Mouse (Mus musculus) neural tube, embryonic 11.5 days (tissue): ENCODE results near the gene Tkt. TPM values are rescaled to one million over a fixed set of nuclear protein-coding genes. Genes with fewer than 3 reads are reported as not detected.

Experiments used
- ATAC-seq: fragments of 200-750 bp; cut with Nextera tagmentation; 2 replicates; pipeline ENCODE4 v1.8.0; 2017; ENCODE audit warnings: moderate number of reproducible peaks, mild to moderate bottlenecking, moderate TSS enrichment, moderate library complexity; ENCODE audit not compliant: insufficient read depth, low FRiP score, low TSS enrichment
- DNase-seq: peaks from one replicate; pipeline ENCODE4 v3.0.0-alpha.2; 2015; ENCODE audit warnings: low spot score
- H3K27ac ChIP-seq: fragments of 300-500 bp; sonication (generic); 2 replicates; pipeline ENCODE4 v1.5.1; 2014; ENCODE audit warnings: low read depth, mild to moderate bottlenecking, low read length
- H3K27me3 ChIP-seq: fragments of 300-500 bp; sonication (generic); 2 replicates; pipeline ENCODE4 v1.6.1; 2014; ENCODE audit warnings: mild to moderate bottlenecking, low read length, mixed read lengths; ENCODE audit not compliant: control insufficient read depth, insufficient read depth
- H3K36me3 ChIP-seq: fragments of 300-500 bp; sonication (generic); 2 replicates; pipeline ENCODE4 v1.6.1; 2014; ENCODE audit warnings: mild to moderate bottlenecking, low read length, moderate library complexity, mixed read lengths; ENCODE audit not compliant: control insufficient read depth, insufficient read depth
- H3K4me1 ChIP-seq: fragments of 300-500 bp; sonication (generic); 2 replicates; pipeline ENCODE4 v1.6.1; 2014; ENCODE audit warnings: low read length, mixed read lengths; ENCODE audit not compliant: control insufficient read depth, insufficient read depth
- H3K4me2 ChIP-seq: fragments of 300-500 bp; sonication (generic); 2 replicates; pipeline ENCODE4 v1.6.1; 2014; ENCODE audit warnings: low read depth, mild to moderate bottlenecking, moderate library complexity
- H3K4me3 ChIP-seq: fragments of 300-500 bp; sonication (generic); 2 replicates; pipeline ENCODE4 v1.5.1; 2014; ENCODE audit warnings: low read depth, low read length
- H3K9ac ChIP-seq: fragments of 300-500 bp; sonication (generic); 2 replicates; pipeline ENCODE4 v1.6.1; 2014; ENCODE audit warnings: mild to moderate bottlenecking, low read length
- H3K9me3 ChIP-seq: fragments of 300-500 bp; sonication (generic); 2 replicates; pipeline ENCODE4 v1.6.1; 2016; ENCODE audit warnings: low read length; ENCODE audit not compliant: control insufficient read depth
- whole genome bisulfite sequencing: fragments of 180-500 bp; shearing (Covaris S2); extraction: QIAGEN DNeasy Blood & Tissue Kit; methylation state at CpG from one replicate; pipeline ENCODE4 v1.1.7; 2014; 5-methylcytosine and 5-hydroxymethylcytosine counted together
- polyA plus RNA-seq: library from polyadenylated mRNA; unstranded; fragments of >200 nt; fragmentation: Nextera tagmentation; extraction: Ambion mirVana; gene quantifications from 2 replicates; pipeline ENCODE4 v1.2.1, GENCODE M21; 2014

Gene Tkt
- polyA plus RNA-seq, 1 experiment from 2014 or later: 158 TPM

- Histone ChIP-seq H3K4me3 (no peak overlapping the region), H3K36me3 (0 out of 2 replicates have a peak, but pooled peaks cover 2% of the 10 kb centered on the region), H3K27ac (no peak overlapping the region), H3K4me2 (no peak overlapping the region), H3K9ac (no peak overlapping the region), H3K9me3 (no peaks in the 10 kb centered on the region), H3K4me1 (peaks cover 15% of the 10 kb centered on the region), H3K27me3 (no peaks in the 10 kb centered on the region)
- ATAC-seq (no peak), DNase-seq (no peak)
- 87% methylated on average over 8 of the region's 8 CpGs for WGBS
Measured at GRCm38 (mm10) chr14:30595576-30596313, 47.6 kb downstream of the Tkt start.

GRCm38 (mm10) chr14:30596407-30596806, 48.2 kb downstream of the Tkt start:
- no peaks in the 10 kb centered on the region for H3K27me3 ChIP-seq
- no peak for ATAC-seq
- no peak overlapping the region for H3K27ac ChIP-seq
- H3K4me1 ChIP-seq: peaks cover 15% of the 10 kb centered on the region
- H3K4me2 ChIP-seq: no peak overlapping the region
- WGBS: 91% methylated on average over 3 of the region's 3 CpGs
- no peak overlapping the region for H3K9ac ChIP-seq
- no peaks in the 10 kb centered on the region for H3K9me3 ChIP-seq
- H3K36me3 ChIP-seq: 0 out of 2 replicates have a peak, but pooled peaks cover 2% of the 10 kb centered on the region
- no peak overlapping the region for H3K4me3 ChIP-seq
- DNase-seq: no peak

DNA sequence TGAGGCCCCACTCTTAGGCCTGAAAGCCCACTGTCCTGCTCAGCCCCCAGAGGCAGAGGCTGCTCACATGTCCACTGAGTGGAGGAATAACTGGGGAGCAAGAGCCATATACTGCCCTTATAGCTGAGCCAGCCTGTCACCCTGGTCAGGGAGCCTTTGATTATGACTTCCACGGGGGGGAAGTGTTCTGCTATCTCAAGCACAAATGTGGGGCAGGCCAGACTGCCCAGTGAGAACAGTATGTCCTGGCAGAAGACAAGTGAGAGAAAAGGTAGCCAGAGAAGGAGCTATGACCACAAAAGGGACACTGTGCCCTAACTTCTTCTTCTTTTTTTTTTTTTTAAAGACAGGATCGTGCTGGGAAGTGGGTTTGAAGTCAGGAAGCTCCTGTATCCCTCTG, 49.0 kb downstream of the Tkt start:
- H3K4me1 ChIP-seq: peaks cover 15% of the 10 kb centered on the region
- H3K4me3 ChIP-seq: no peak overlapping the region
- ATAC-seq (no peak), DNase-seq (no peak)
- 82% methylated on average over 2 of the region's 2 CpGs for WGBS
- H3K9me3 ChIP-seq: no peaks in the 10 kb centered on the region
- no peak overlapping the region for H3K27ac ChIP-seq
- H3K4me2 ChIP-seq: no peak overlapping the region
- no peak overlapping the region for H3K9ac ChIP-seq
- H3K36me3 ChIP-seq: 0 out of 2 replicates have a peak, but pooled peaks cover 2% of the 10 kb centered on the region
- no peaks in the 10 kb centered on the region for H3K27me3 ChIP-seq

- WGBS: 86% methylated on average over 5 of the region's 5 CpGs
- H3K27me3 ChIP-seq: no peaks in the 10 kb centered on the region
- H3K9ac ChIP-seq: no peak overlapping the region
- no peaks in the 10 kb centered on the region for H3K36me3 ChIP-seq
- no peak for DNase-seq
- no peaks in the 10 kb centered on the region for H3K9me3 ChIP-seq
- no peak for ATAC-seq
- no peak overlapping the region for H3K4me2 ChIP-seq
- H3K4me1 ChIP-seq: no peaks in the 10 kb centered on the region
- H3K27ac ChIP-seq: no peak overlapping the region
- no peak overlapping the region for H3K4me3 ChIP-seq
Measured at GRCm38 (mm10) chr14:30606817-30607216, 58.7 kb downstream of the Tkt start.

DNA sequence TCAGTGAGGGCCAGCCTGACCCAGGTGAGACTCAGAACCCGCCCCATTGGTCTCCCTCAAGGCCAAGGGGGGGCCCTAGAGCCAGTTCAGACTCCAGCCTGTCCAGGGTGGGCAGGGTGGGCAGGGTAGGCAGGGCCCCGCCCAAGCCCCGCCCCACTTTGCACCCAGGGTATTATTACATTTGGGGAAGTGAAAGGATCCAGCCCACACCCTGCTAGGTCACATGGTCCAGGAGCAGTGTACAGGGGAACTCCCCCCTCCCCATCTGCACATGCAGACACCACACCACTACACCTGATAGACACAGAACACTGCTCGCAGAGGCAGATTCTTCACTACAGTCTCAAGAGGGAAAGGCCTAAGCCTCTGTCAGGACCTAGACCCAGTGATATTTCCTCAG, 59.5 kb downstream of the Tkt start:
- no peak for ATAC-seq
- 86% methylated on average over 4 of the region's 4 CpGs for WGBS

DNA sequence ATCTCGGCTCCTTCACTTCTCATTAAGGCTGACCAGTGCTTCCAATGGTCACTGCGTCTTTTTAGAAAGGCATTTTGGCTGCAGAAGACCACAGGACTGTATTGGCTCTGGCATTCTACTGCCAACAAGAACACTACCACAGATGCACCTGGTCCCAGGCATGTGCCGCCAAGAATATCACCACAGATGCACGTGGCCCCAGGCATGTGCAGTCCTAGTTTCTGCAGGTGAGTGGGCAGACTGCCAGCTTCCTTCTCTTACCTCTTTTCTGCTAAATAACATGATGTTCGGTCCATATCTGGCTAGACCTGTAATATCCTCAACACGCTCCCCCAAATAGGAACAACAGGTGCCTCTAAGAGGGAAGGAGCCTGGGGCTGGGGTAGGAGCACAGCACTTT, 60.0 kb downstream of the Tkt start:
- WGBS: 86% methylated on average over 6 of the region's 6 CpGs
- no peak overlapping the region for H3K4me3 ChIP-seq
- H3K9ac ChIP-seq: no peak overlapping the region
- no peaks in the 10 kb centered on the region for H3K9me3 ChIP-seq
- DNase-seq: no peak
- no peaks in the 10 kb centered on the region for H3K36me3 ChIP-seq
- H3K27me3 ChIP-seq: no peaks in the 10 kb centered on the region
- no peak for ATAC-seq
- H3K4me2 ChIP-seq: no peak overlapping the region
- H3K4me1 ChIP-seq: no peaks in the 10 kb centered on the region
- H3K27ac ChIP-seq: no peak overlapping the region

More for the DNA sequence above, 59.5 kb downstream of the Tkt start:
- Histone ChIP-seq H3K9ac (no peak overlapping the region), H3K9me3 (no peaks in the 10 kb centered on the region), H3K27ac (no peak overlapping the region), H3K4me1 (no peaks in the 10 kb centered on the region), H3K36me3 (no peaks in the 10 kb centered on the region), H3K4me3 (no peak overlapping the region), H3K4me2 (no peak overlapping the region), H3K27me3 (no peaks in the 10 kb centered on the region)
- no peak for DNase-seq

DNA sequence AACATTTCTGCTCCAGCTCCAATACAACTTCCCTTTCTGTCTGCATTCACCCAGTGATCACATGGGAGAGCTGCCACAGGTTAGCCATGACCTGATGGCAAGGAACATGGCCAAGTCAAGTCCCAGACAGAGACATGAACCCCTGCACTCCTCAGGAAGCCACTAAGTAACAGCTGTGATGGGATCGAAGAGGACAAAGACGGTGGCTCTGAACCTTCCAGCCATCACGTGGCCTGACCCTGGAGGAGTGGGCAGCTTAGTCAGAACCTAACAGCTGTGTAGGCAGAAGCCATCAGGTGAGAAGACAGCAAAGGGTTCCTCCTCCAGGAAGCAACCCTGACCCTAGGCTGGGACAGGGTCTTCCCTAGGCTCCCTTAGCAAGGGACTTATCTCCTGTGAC, 61.3 kb downstream of the Tkt start:
- DNase-seq (no peak), ATAC-seq (no peak)
- Histone ChIP-seq H3K27me3 (no peaks in the 10 kb centered on the region), H3K9ac (no peak overlapping the region), H3K36me3 (no peaks in the 10 kb centered on the region), H3K4me3 (no peak overlapping the region), H3K4me1 (no peaks in the 10 kb centered on the region), H3K9me3 (no peaks in the 10 kb centered on the region), H3K27ac (no peak overlapping the region), H3K4me2 (no peak overlapping the region)
- WGBS: 92% methylated on average over 3 of the region's 3 CpGs

DNA sequence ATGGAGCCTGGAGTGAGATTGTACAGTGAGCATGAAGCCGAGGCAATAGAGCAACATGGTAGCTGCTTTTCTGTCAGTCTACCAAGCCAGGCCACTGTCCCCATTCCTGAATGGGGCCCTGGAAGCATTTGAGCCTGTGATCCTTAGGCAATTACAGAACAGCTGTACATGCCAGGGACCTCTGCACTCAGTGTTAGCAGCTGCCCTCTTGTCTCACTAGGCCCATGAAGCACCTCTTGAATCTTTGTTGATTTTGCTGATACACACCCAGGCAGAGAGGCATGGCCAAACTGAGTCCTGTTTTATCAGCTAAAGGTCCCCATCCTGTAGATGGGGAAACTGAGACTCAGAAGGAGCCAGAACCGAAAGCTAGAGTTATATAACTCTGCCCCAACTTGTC, 62.1 kb downstream of the Tkt start:
- WGBS: 76% methylated on average over 2 of the region's 2 CpGs
- Histone ChIP-seq H3K9me3 (no peaks in the 10 kb centered on the region), H3K4me3 (no peak overlapping the region), H3K9ac (no peak overlapping the region), H3K4me2 (no peak overlapping the region), H3K27ac (no peak overlapping the region), H3K27me3 (no peaks in the 10 kb centered on the region), H3K4me1 (no peaks in the 10 kb centered on the region), H3K36me3 (no peaks in the 10 kb centered on the region)
- no peak for DNase-seq
- ATAC-seq: no peak

GRCm38 (mm10) chr14:30610940-30611339, 62.8 kb downstream of the Tkt start:
- no peak for ATAC-seq
- Histone ChIP-seq H3K4me3 (no peak overlapping the region), H3K4me2 (no peak overlapping the region), H3K9ac (no peak overlapping the region), H3K36me3 (no peaks in the 10 kb centered on the region), H3K27ac (no peak overlapping the region), H3K9me3 (no peaks in the 10 kb centered on the region), H3K27me3 (no peaks in the 10 kb centered on the region), H3K4me1 (no peaks in the 10 kb centered on the region)
- 92% methylated on average over 3 of the region's 3 CpGs for WGBS
- no peak for DNase-seq
